Comparison of ENCODE assay signal across 26 mouse cellular contexts in the genomic region with DNA sequence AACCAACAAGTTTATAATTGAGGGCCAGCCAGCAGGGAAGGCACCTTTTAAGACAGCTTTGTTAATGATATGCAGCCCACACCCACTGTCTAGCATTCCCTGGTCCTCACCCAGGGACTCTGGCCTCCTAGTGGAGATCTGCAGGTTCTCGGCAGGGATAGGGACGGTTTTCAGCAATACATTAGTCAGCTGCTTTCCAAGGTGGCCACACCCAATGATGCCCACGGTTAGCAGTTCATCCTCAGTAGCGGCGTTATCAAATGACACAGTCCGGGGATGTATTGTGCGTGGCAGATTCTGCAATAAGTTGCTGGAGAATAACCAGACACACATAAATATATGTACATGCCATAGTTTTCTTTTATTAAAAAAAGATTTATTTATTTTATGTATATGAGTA. TPM values are rescaled to one million over a fixed set of nuclear protein-coding genes. Genes with fewer than 3 reads are reported as not detected.
DNase-seq lines count a peak whose midpoint lies in the region; ATAC-seq and TF ChIP-seq lines count a peak whose summit lies in the region.
"Had no signal": no experiment of that assay in that cellular context is flagged by ENCODE, and none has a peak within 500 bp of the region (broad histone marks: within the 10 kb centered on the region; RNA-seq: fewer than 3 reads in every experiment).

No protein-coding gene starts in this region.

- peak; percentile 8 for TF ChIP-seq CTCF in ES-Bruce4 (IDR thresholded peaks at IDR 0.05; ENCODE audit: low read depth, low read length)

- H3K9ac ChIP-seq in ES-Bruce4 (ENCODE audit: low read depth, poor library complexity, severe bottlenecking) = no peak overlapping the region
- H3K9ac ChIP-seq: embryonic facial prominence, embryonic 15.5 days; forebrain, postnatal 0 days; heart, embryonic 12.5 days; hindbrain, embryonic 12.5 days; liver, embryonic 15.5 days had no signal

- no peak overlapping the region for H3K4me3 ChIP-seq in ES-Bruce4 (ENCODE audit: low read depth, low read length)
- H3K4me3 ChIP-seq: embryonic facial prominence, embryonic 15.5 days; heart, embryonic 12.5 days; hindbrain, embryonic 12.5 days; layer of hippocampus, adult 2 months; liver, embryonic 15.5 days had no signal

- no peak overlapping the region for H3K27ac ChIP-seq in ES-Bruce4 (ENCODE audit: insufficient read depth, low read length)
- H3K27ac ChIP-seq: embryonic facial prominence, embryonic 15.5 days; hindbrain, embryonic 12.5 days; layer of hippocampus, adult 2 months; liver, embryonic 15.5 days had no signal

- peak; percentile 74 for ATAC-seq in megakaryocyte-erythroid progenitor cell, adult 5-6 weeks (replicated peaks; ENCODE audit: low FRiP score, low TSS enrichment, poor library complexity, severe bottlenecking)
- ATAC-seq: forebrain, postnatal 0 days had no signal

- TF ChIP-seq EP300 in ES-Bruce4 (IDR thresholded peaks at IDR 0.05; ENCODE audit: insufficient read depth, low read depth, low read length) = no peak

- no peaks in the 10 kb centered on the region for H3K27me3 ChIP-seq in ES-Bruce4 (ENCODE audit: control insufficient read depth, insufficient read depth, low read length, poor library complexity, severe bottlenecking)
- H3K27me3 ChIP-seq: embryonic facial prominence, embryonic 15.5 days; heart, embryonic 12.5 days; hindbrain, embryonic 12.5 days; liver, embryonic 15.5 days had no signal

- peaks cover 3% of the 10 kb centered on the region for H3K4me1 ChIP-seq in ES-Bruce4 (ENCODE audit: control insufficient read depth, insufficient read depth, low read length)
- H3K4me1 ChIP-seq: embryonic facial prominence, embryonic 15.5 days; hindbrain, embryonic 12.5 days had no signal

- H3K9me3 ChIP-seq in ES-Bruce4 (replicated peaks; ENCODE audit: control insufficient read depth, insufficient read depth, low read length, poor library complexity, severe bottlenecking) = no peaks in the 10 kb centered on the region
- H3K9me3 ChIP-seq: embryonic facial prominence, embryonic 15.5 days; liver, embryonic 15.5 days had no signal

- DNase-seq in heart, adult 11 months = peak; percentile 70
- DNase-seq in heart, postnatal 4 days = no peak
- peak; percentile 89 for DNase-seq in ZHBTc4 (ENCODE audit: low read depth, low spot score)
- no peak for DNase-seq in c-Kit-positive CD71-positive TER-119-positive erythroid progenitor cells, embryonic 14.5 days (ENCODE audit: low spot score)
- DNase-seq in ovary, postnatal 10 days (ENCODE audit: low spot score) = no peak
- no peak for DNase-seq in adrenal gland, postnatal 10 days
- DNase-seq: adrenal gland, adult 2 months; cerebellum, adult 2 months; cerebellum, postnatal 36 days; forebrain, postnatal 0 days; gastrocnemius, postnatal 14 days; heart, adult 18-20 months; heart, postnatal 10 days; kidney, adult 2 months; kidney, postnatal 25 days; layer of hippocampus, postnatal 36 days; lung, postnatal 4 days; thymus, postnatal 14 days had no signal

- no peaks in the 10 kb centered on the region for H3K36me3 ChIP-seq in ES-Bruce4 (ENCODE audit: control insufficient read depth, insufficient read depth, low read length, poor library complexity, severe bottlenecking)
- H3K36me3 ChIP-seq: embryonic facial prominence, embryonic 15.5 days; heart, embryonic 12.5 days; liver, embryonic 15.5 days had no signal

- TF ChIP-seq POLR2A in ES-Bruce4 (IDR thresholded peaks at IDR 0.05; ENCODE audit: insufficient read depth, low read length) = no peak

RNA-seq across cellular contexts. Expression of gene Noxred1, which starts 11.7 kb away (rescaled TPM):
- under 1 TPM in 1 of 2 experiments, not detected in 1; 0.26 TPM for total RNA-seq in heart, postnatal 4 days (2021)
- 4.8 and 6.1 TPM in 2 replicates for polyA plus RNA-seq in ES-Bruce4 (2011; ENCODE audit: insufficient read depth, insufficient read length, low read depth, missing spikeins)
- not detected in 2 replicates for total RNA-seq in megakaryocyte-erythroid progenitor cell, adult 5-6 weeks (2014; fragmentation: Nextera tagmentation)
- total RNA-seq in megakaryocyte-erythroid progenitor cell, adult 5-6 weeks (2017) = not detected in 2 replicates
- under 1 TPM; 0.42 to 0.55 TPM for total RNA-seq in adrenal gland, postnatal 10 days (2021)
- polyA plus RNA-seq: adrenal gland, adult 2 months had no signal

RNA-seq across cellular contexts. Expression of gene Tmed8, which starts 26.5 kb away (rescaled TPM):
- total RNA-seq in heart, postnatal 4 days (2021) = 1 to 10 TPM; 6.7 TPM
- polyA plus RNA-seq in ES-Bruce4 (2011; ENCODE audit: insufficient read depth, insufficient read length, low read depth, missing spikeins) = 13.0 and 13.4 TPM in 2 replicates
- total RNA-seq in megakaryocyte-erythroid progenitor cell, adult 5-6 weeks (2014; fragmentation: Nextera tagmentation) = 6.1 and 7.7 TPM in 2 replicates
- total RNA-seq in megakaryocyte-erythroid progenitor cell, adult 5-6 weeks (2017) = 6.2 and 6.7 TPM in 2 replicates
- total RNA-seq in adrenal gland, postnatal 10 days (2021) = 10 to 100 TPM; 17.5 to 19.3 TPM

RNA-seq across cellular contexts. Expression of gene Samd15, which starts 27.3 kb away (rescaled TPM):
- total RNA-seq in heart, postnatal 4 days (2021) = under 1 TPM; 0.17 to 0.45 TPM
- 0.44 TPM in 1 of 2 replicates, not detected in the other for polyA plus RNA-seq in ES-Bruce4 (2011; ENCODE audit: insufficient read depth, insufficient read length, low read depth, missing spikeins)
- total RNA-seq in megakaryocyte-erythroid progenitor cell, adult 5-6 weeks (2014; fragmentation: Nextera tagmentation) = not detected in 2 replicates
- total RNA-seq in megakaryocyte-erythroid progenitor cell, adult 5-6 weeks (2017) = 3.8 TPM in 1 of 2 replicates, not detected in the other
- total RNA-seq in adrenal gland, postnatal 10 days (2021) = 1 to 10 TPM; 1.1 to 1.8 TPM
- total RNA-seq: monocyte, adult 5-6 weeks had no signal
- polyA plus RNA-seq: kidney, adult 2 months had no signal

RNA-seq across cellular contexts. Expression of gene Vipas39, which starts 39.3 kb away (rescaled TPM):
- total RNA-seq in heart, postnatal 4 days (2021) = 10 to 100 TPM; 28.1 to 28.4 TPM
- 31.0 and 33.8 TPM in 2 replicates for polyA plus RNA-seq in ES-Bruce4 (2011; ENCODE audit: insufficient read depth, insufficient read length, low read depth, missing spikeins)
- 20.5 and 25.5 TPM in 2 replicates for total RNA-seq in megakaryocyte-erythroid progenitor cell, adult 5-6 weeks (2014; fragmentation: Nextera tagmentation)
- 15.8 and 26.0 TPM in 2 replicates for total RNA-seq in megakaryocyte-erythroid progenitor cell, adult 5-6 weeks (2017)
- 10 to 100 TPM; 34.2 to 40.2 TPM for total RNA-seq in adrenal gland, postnatal 10 days (2021)

RNA-seq across cellular contexts. Expression of gene Ahsa1, which starts 39.5 kb away (rescaled TPM):
- total RNA-seq in heart, postnatal 4 days (2021) = 100 to 1,000 TPM in 1 of 2 experiments, 10 to 100 TPM in 1; 99.4 to 101 TPM
- polyA plus RNA-seq in ES-Bruce4 (2011; ENCODE audit: insufficient read depth, insufficient read length, low read depth, missing spikeins) = 195 and 198 TPM in 2 replicates
- total RNA-seq in megakaryocyte-erythroid progenitor cell, adult 5-6 weeks (2014; fragmentation: Nextera tagmentation) = 127 and 212 TPM in 2 replicates
- 295 and 365 TPM in 2 replicates for total RNA-seq in megakaryocyte-erythroid progenitor cell, adult 5-6 weeks (2017)
- 100 to 1,000 TPM; 117 TPM for total RNA-seq in adrenal gland, postnatal 10 days (2021)

Comparison
In these comparisons a context has a peak if more than half of its experiments do, and no peak if none do; other contexts are left out.
1. DNase-seq: peak in heart, adult 11 months (single experiment) and ZHBTc4 (single experiment); none in heart, postnatal 4 days (single experiment), c-Kit-positive CD71-positive TER-119-positive erythroid progenitor cells, embryonic 14.5 days (single experiment), ovary, postnatal 10 days (single experiment) and adrenal gland, postnatal 10 days (single experiment).